Mouse (Mus musculus) frontal cortex, adult (tissue): ENCODE results near the gene Slc25a21.

Experiments
- ATAC-seq: cut with Nextera tagmentation; 2 replicates; pipeline ENCODE4 v1.9.2; 2017; ENCODE audit warnings: mild to moderate bottlenecking, moderate library complexity, mixed read lengths; ENCODE audit not compliant: low TSS enrichment

Slc25a21 gene

GRCm38 (mm10) chr12:56890891-56891726 is 306.2 kb downstream of the Slc25a21 start:
- no peak for ATAC-seq

GRCm38 (mm10) chr12:56877796-56878195 is 319.5 kb downstream of the Slc25a21 start:
- no peak for ATAC-seq

GRCm38 (mm10) chr12:56876549-56876948 is 320.7 kb downstream of the Slc25a21 start:
- ATAC-seq: no peak

GRCm38 (mm10) chr12:56873204-56873603 is 324.1 kb downstream of the Slc25a21 start:
- ATAC-seq: no peak

GRCm38 (mm10) chr12:56870569-56870968 is 326.7 kb downstream of the Slc25a21 start:
- ATAC-seq: no peak

- ATAC-seq: no peak
Measured at GRCm38 (mm10) chr12:56863873-56864562, 333.3 kb downstream of the Slc25a21 start.

GRCm38 (mm10) chr12:56852679-56853078 is 344.6 kb downstream of the Slc25a21 start:
- ATAC-seq: no peak

GRCm38 (mm10) chr12:56851464-56851863 is 345.8 kb downstream of the Slc25a21 start:
- ATAC-seq: no peak

- ATAC-seq: no peak
Measured at GRCm38 (mm10) chr12:56829945-56830344, 367.3 kb downstream of the Slc25a21 start.

GRCm38 (mm10) chr12:56829455-56829883 is 367.8 kb downstream of the Slc25a21 start:
- no peak for ATAC-seq

GRCm38 (mm10) chr12:56827808-56828384 is 369.4 kb downstream of the Slc25a21 start:
- ATAC-seq: no peak

GRCm38 (mm10) chr12:56824688-56825087 is 372.6 kb downstream of the Slc25a21 start:
- no peak for ATAC-seq

GRCm38 (mm10) chr12:56822122-56822521 is 375.1 kb downstream of the Slc25a21 start:
- no peak for ATAC-seq

- ATAC-seq: no peak
Measured at GRCm38 (mm10) chr12:56820604-56821003, 376.7 kb downstream of the Slc25a21 start.

GRCm38 (mm10) chr12:56807483-56807882 is 389.8 kb downstream of the Slc25a21 start:
- no peak for ATAC-seq

- no peak for ATAC-seq
Measured at GRCm38 (mm10) chr12:56807078-56807477, 390.2 kb downstream of the Slc25a21 start.

GRCm38 (mm10) chr12:56804487-56804886 is 392.8 kb downstream of the Slc25a21 start:
- no peak for ATAC-seq

- ATAC-seq: no peak
Measured at GRCm38 (mm10) chr12:56798641-56799415, 398.4 kb downstream of the Slc25a21 start.

GRCm38 (mm10) chr12:56789236-56789635 is 408.0 kb downstream of the Slc25a21 start:
- no peak for ATAC-seq

GRCm38 (mm10) chr12:56785250-56785649 is 412.0 kb downstream of the Slc25a21 start:
- ATAC-seq: no peak

GRCm38 (mm10) chr12:56781196-56781595 is 416.1 kb downstream of the Slc25a21 start:
- peak; percentile 77 for ATAC-seq

- no peak for ATAC-seq
Measured at GRCm38 (mm10) chr12:56779621-56780020, 417.7 kb downstream of the Slc25a21 start.
